Mouse (Mus musculus): ENCODE data around the gene Sgip1.

Sgip1 gene

GRCm38 (mm10) chr4:102741287-102741686 is at the start of gene Sgip1:
Sgip1 (plus strand) TSS chr4:102741297.
- DNase-seq (ENCODE audit: low read depth, low spot score): no peak

DNA sequence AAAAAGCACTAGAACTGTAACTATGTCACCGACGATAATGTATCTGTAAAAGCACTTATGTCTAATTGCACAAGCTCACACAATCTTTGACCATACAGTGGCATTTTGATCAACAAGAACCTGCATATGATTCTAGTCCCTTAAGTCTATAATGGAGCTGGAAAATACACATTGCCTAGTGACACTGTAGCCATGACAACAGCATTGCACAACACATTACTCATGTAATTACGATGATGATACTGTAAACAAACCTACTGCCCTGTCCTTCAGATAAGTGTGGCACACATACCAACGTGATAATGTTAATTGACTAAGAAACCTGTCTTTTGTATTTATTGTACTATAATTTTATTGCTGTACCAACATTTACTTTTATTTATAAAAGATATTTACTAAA is 49.7 kb upstream of the Sgip1 start:
- no peak for DNase-seq (ENCODE audit: low read depth, low spot score)

DNA sequence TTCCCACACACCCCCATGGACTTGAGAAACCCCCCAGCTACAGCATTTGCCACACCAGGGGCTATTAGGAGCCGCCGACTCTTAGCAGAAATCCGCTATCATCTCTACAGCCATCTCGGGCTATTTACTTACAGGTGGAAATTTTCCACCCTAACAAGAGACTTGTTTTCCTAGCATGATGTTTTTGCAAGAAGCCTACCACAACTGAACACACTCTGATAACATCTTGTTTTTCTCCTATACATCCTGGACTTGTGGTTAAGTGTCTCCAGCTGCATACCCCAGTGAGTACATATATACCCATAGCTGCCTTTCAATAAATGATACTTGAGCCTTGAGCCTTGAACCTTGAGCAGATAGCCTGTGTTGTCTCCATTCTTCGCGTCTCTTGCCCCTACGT is 43.1 kb upstream of the Sgip1 start:
- no peak for DNase-seq (ENCODE audit: low read depth, low spot score)

DNA sequence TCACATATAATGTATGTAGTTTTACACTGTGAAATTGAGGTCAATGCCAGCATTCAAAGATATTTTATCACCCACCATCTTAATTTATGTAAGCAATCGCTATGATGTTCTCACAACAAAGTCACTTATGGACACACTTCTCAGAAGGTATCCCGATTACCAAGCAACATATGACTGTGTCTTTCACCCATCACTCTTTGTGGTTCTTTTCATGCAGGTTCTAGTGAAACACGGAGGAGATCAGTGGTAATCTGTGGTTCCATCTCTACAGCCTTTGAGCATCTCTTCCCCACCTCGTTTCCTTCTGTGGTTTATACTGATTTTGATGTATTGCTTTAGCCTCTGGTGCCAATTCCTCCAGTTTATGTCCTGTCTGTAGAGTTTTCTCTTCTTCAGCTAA is 29.4 kb upstream of the Sgip1 start:
- no peak for DNase-seq (ENCODE audit: low read depth, low spot score)

DNA sequence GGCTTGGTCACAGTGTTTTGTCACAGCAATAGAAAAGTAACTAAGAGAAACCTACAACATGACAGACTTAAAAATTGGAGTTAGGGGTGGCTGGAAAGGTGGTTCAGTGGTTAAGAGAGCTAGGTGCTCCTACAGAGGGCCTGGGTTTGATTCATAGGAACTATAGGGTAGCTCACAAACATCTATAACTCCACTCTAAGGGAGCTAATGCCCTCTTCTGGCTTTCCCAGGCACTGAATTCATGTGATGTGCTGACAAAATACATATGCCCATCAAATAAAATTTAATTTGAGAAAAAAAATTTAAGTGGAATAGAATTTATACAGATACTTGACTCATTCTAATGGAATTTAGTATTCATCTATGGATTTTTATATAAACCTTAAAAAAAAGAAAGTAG is 25.6 kb upstream of the Sgip1 start:
- DNase-seq (ENCODE audit: low read depth, low spot score): no peak

- DNase-seq (ENCODE audit: low read depth, low spot score): no peak
Observed at GRCm38 (mm10) chr4:102717123-102717828, 23.8 kb upstream of the Sgip1 start.

DNA sequence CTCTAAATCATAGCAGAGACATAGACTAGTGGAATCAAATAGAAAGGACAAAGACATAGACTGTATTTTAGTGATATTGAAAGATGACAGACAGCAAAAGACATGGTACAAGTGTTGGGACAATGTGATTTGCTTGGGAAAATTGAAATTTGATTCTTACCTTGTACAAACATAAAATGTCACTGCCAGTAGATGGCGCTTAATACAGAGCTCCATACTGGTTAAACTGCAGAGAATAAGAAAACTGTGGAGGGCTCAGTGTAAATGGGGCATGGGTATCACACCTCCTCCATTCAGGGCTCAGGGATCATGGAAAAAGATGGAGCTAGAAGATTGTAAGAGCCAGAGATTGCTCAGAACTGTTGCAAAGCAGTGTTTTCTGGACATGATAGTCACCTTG is 21.6 kb upstream of the Sgip1 start:
- peak; percentile 23 for DNase-seq (ENCODE audit: low read depth, low spot score)

- no peak for DNase-seq (ENCODE audit: low read depth, low spot score)
Observed at GRCm38 (mm10) chr4:102719951-102720350, 21.1 kb upstream of the Sgip1 start.

- DNase-seq (ENCODE audit: low read depth, low spot score): no peak
Observed at GRCm38 (mm10) chr4:102724442-102724841, 16.7 kb upstream of the Sgip1 start.

DNA sequence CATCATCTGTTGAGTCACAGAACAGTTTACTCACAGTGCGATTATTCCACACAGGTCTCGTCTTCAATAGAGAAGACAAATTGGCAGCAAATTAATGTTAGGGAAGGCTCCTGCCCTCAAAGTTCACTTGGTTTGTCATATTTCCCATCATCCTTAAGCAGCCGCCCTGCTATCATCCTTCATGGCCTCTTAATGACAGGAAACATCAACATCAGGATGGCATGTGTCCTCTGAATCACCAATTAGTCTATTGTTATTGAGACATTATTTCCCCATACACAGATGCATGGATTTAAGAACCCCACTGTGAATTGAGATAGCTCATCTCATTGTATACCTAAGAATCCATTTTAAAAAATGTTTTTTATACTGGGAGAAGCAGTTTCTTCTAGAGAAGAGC is 10.1 kb upstream of the Sgip1 start:
- DNase-seq (ENCODE audit: low read depth, low spot score): no peak

GRCm38 (mm10) chr4:102734022-102734657 is 7.0 kb upstream of the Sgip1 start:
- peak; percentile 16 for DNase-seq (ENCODE audit: low read depth, low spot score)

DNA sequence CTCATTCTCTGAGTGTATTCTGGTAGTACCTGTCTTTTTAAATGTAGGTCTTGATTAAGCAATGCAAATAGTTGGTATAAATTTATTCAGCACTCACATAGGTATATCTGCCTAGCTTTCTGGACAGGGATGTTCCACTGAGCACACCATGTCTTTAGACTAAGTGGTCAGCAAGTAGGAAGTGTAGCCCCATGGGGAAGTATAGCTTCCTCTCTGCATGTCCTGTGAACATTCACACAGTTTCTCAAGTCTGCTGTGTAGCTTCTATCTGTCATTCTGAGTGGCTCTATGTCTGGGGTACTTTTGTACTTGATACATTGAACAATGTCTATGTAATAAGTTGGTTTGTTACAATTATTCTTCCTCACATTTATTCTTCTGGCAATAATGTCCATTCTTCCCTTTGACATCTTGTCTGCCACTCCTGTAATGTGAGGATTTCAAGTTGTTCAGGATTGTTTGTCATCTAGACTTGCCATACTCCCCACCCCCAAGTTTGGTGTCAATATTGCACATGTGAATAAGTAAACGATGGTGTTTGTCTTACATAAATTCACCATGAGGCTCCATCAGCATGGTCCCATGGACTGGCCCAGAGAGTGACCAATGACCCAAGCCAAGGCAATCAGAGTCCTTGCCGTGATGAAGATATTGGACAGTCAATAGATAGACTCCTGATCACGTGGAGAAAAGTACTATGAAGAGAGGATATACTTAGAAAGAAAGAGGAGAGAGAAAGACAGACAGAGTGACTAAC is 12.4 kb downstream of the Sgip1 start:
- no peak for DNase-seq (ENCODE audit: low read depth, low spot score)

DNA sequence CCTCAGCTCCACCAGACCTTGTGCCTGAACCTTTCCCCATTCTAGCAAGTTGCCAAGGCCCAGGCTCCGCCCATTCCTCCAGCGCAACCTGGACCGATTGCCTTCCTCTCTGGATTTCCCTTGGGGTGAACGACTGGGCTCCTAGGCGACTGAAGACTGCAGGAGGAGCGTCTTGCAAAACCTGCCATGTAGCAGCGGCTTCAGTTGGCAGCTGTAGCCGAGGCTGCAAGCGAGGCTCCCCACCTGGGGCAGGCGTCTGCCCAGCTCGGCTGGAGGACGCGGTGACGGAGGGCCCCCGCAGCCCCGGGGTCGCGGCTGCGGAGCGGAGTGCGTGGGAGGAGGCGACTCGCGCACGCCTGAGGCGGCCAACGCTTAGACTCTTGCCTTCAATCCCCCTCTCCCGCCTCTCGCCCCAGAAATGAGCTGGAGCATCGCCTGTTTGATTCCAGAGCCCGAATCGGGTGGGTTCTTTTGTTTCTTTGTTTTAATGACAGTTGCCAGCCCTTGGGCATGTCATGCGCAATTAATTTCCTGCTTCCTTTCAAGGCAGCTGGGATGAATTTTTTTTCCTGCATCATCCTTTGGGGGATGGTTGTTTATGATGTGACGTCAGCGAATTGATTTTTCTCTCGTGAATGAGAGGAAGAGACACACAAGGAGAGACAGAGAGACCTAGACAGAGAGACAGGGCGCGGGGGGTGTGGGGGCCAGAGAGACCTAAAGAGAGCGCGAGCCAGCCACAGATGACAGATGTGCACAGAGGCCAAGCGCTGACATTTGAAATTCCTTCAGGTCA is 18.2 kb downstream of the Sgip1 start:
- peak; percentile 57 for DNase-seq (ENCODE audit: low read depth, low spot score)

DNA sequence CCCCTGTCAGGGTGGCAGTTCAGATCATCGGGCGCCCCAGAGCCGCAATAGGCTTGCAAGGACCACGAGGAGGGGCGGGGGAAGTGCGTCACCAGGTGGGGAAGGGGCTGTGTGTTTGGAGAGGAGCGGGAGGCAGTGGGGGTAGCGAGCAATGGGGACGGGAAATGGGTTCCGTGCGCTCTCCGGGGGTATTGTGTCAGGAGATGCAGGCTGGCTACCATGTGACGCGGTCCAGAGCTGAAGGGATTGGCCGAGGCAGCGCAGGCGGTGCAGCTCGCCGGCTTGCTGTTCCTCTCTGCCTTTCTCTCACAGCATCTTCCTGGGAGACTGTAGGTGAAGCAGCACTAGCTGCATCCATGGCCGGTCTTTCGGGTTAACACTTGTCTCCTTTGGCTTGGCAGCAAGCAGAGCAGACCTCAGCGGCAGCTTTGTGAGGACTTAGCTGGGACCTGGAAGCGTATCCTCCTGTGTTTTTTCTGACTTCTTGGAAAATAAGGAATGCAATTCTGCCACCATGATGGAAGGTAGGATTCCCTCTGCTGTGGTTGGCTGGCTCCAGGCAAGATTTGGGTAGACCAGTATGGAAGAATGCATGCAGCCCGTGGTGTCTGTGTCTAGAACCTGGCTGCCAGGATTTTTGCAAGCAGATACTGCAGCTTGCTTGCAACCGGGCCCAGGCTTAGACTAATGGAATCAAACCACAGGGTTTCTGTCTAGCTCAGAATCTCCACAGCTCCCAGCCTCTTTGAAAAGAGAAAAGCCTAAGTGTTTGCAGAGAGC is 19.1 kb downstream of the Sgip1 start:
- DNase-seq (ENCODE audit: low read depth, low spot score): peak; percentile 65

- no peak for DNase-seq (ENCODE audit: low read depth, low spot score)
Observed at GRCm38 (mm10) chr4:102762075-102762474, 21.0 kb downstream of the Sgip1 start.

- no peak for DNase-seq (ENCODE audit: low read depth, low spot score)
Observed at GRCm38 (mm10) chr4:102769070-102769469, 28.0 kb downstream of the Sgip1 start.

DNA sequence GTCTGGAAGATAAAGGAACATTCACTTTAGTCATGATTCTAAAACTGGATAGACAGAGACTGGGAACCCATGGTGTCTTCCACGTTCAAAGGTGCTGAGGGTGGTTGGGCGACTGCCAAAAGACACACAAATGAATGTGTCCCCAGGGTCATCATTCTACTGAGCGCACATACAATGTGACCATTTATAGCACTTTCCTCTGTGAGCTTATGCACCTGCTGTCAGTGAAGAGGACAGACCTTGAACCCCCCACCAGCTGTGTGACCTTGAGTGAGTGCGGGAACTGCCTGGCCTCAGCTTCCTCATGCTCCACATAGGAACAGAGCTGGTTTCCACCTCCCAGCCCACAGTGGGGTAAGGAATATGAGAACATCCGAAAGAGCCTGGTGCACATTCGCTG is 28.8 kb downstream of the Sgip1 start:
- no peak for DNase-seq (ENCODE audit: low read depth, low spot score)

DNA sequence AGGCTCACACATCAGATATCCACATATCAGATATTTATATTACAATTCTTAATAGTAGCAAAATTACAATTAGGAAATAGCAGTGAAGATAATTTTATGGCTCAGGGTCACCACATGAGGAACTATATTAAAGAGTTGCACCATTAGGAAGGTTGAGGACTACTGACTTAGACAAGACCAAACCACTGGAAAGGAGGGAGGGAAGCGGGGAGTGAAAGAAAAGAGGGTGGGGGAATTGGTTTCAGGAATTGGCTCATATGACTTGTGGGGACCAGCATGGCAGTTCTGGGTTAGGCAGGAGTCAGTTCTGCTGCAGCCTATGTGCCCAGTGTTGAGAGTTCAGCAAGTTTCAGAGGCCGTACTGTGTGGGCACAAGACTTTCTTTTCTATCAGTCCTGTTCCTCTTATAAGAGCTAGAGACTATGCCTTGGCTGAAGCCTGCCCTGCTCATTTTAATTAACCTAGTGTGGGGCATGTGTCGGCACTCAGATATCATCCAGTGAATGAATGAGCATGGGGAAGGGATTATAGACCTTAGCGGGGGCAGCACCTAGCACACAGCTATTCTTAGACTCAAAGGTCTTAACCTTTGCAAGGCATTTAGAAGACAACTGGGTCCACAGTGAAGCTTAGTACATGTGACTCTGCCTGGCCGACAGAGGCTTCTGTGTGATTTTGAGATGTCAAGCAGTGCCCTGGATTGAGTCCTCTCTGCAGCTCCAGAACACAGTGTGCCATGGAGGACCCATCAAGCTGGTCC is 30.7 kb downstream of the Sgip1 start:
- DNase-seq (ENCODE audit: low read depth, low spot score): no peak

DNA sequence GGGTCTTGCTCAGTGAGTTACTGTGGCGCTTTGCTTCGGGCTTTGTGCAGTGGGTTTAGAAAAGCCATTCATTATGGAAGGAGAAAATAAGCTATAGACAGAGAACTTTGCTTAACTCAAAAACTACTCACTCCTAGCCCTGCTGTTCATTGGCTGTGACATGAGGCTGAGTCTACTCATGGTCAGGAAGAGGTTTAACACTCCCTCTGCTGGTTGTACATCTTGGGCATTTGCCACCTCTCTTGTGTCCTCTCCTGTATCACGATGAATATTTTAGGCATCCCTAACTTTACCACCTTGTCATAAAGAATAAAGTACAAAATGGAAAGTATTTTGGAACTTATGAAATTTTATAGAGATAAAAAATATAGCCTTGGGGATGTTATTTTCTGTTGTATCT is 32.1 kb downstream of the Sgip1 start:
- no peak for DNase-seq (ENCODE audit: low read depth, low spot score)

DNA sequence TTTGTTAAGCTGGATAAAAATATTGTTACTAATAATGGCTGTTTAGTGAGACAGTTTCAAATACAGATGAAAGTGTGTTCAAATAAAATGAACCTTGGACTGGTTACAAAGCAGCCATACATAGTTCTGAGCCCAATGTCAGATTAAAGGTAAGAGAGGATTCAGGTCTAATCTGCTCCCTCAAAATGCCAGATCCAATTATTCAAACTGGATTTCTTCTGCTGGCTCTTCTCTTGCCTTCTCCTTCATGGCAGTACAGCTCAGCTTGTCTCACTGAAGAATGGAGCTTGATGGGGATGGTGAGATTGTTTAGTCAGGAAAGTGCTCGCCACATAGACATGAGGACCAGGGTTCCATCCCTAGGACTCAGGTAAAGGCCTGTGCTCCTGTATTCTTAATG is 32.7 kb downstream of the Sgip1 start:
- DNase-seq (ENCODE audit: low read depth, low spot score): peak; percentile 60
